Mouse (Mus musculus): Measurements from ENCODE around the gene Hid1. TPM values are rescaled to one million over a fixed set of nuclear protein-coding genes. Genes with fewer than 3 reads are reported as not detected.

Gene Hid1
- polyA plus RNA-seq, 1 experiment from 2014 or later, result 67.2 TPM

DNA sequence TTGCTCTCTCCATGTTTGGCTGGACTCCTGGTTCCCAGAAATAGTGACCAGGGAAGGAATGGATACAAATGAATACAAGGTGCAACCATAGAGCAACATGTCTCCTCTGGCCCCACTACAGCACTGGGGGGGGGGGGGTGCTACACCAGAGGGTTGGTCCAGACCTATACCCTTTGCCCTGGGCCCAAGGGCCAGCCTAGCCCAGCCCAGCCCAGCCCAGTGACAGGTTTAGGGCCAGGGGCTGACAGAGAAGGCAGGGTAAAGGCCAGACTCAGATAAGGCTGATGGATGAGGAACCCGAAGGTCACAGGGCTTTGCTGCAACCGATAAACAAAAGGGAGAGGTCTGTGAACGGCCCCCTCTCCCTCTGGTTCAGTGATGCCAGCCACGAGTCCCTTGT is 17.6 kb downstream of the Hid1 start:
- 91% methylated on average over 4 of the region's 4 CpGs for WGBS
- no peaks in the 10 kb centered on the region for H3K4me1 ChIP-seq
- H3K27me3 ChIP-seq (replicated peaks), result no peaks in the 10 kb centered on the region
- no peaks in the 10 kb centered on the region for H3K9me3 ChIP-seq
- H3K4me3 ChIP-seq, result no peak overlapping the region
- no peak for ATAC-seq (replicated peaks)
- H3K27ac ChIP-seq, result no peak overlapping the region
- no peak overlapping the region for H3K4me2 ChIP-seq
- H3K9ac ChIP-seq, result no peak overlapping the region
- H3K36me3 ChIP-seq (replicated peaks), result peaks cover 21% of the 10 kb centered on the region

DNA sequence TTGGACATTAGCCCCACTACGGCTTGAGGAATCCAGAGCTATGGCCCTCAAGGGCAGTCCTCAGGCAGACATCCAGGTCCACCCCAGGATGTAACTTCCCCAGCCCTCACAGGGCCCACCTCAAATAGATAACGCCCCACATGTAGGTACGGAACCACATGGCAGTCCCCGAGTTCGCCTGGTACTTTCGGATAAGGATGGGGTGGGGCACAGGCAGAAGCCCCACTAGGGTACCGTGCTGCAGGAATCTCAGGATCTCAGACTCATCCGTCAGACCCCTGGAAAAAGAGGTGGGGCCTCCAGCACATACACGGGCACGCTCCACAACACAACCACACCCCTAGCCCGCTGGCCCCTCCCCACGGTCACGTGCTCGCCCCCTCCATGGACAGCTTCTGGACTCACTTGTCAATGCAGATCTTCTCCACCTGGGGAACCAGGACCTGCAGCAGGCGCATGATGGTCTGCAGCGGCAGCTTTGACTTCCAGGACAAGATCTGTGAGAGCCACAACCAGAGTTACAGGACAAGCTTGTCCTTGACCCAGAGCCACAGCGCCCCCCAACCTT is 18.8 kb downstream of the Hid1 start:
- H3K9ac ChIP-seq, result no peak overlapping the region
- H3K4me3 ChIP-seq, result no peak overlapping the region
- WGBS, result 61% methylated on average over 17 of the region's 17 CpGs
- H3K27me3 ChIP-seq (replicated peaks), result 0 out of 2 replicates have a peak, but pooled peaks cover 3% of the 10 kb centered on the region
- H3K36me3 ChIP-seq (replicated peaks), result peaks cover 21% of the 10 kb centered on the region
- no peak overlapping the region for H3K4me2 ChIP-seq
- H3K4me1 ChIP-seq, result no peaks in the 10 kb centered on the region
- no peak overlapping the region for H3K27ac ChIP-seq
- no peaks in the 10 kb centered on the region for H3K9me3 ChIP-seq
- ATAC-seq (replicated peaks), result no peak

DNA sequence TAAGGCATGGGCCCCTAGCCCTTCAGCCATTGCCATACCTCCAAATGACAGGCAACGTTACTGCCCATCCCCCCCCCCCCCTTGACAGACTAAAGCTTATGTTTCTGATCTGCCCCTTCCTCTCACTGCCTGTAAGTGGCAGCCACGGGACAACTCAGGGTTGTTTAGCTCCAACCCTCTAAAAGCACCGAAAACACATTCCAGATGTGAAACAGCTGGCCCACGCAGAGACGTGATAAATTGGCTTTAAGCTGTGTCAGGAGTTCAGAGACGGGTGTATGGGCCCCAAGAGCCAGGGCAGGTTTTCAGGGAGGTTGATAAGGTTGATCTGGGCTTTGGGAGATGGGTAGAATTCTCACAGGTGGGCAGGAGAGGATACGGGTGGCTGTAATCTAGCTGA is 22.0 kb downstream of the Hid1 start:
- Histone ChIP-seq H3K36me3 (replicated peaks) (no peaks in the 10 kb centered on the region; the same call in 1 of the 2 replicates), H3K9ac (no peak overlapping the region), H3K9me3 (no peaks in the 10 kb centered on the region), H3K4me1 (no peaks in the 10 kb centered on the region), H3K4me2 (no peak overlapping the region), H3K27ac (no peak overlapping the region), H3K4me3 (no peak overlapping the region), H3K27me3 (replicated peaks) (0 out of 2 replicates have a peak, but pooled peaks cover 4% of the 10 kb centered on the region)
- 55% methylated on average over 7 of the region's 7 CpGs for WGBS
- no peak for ATAC-seq (replicated peaks)

DNA sequence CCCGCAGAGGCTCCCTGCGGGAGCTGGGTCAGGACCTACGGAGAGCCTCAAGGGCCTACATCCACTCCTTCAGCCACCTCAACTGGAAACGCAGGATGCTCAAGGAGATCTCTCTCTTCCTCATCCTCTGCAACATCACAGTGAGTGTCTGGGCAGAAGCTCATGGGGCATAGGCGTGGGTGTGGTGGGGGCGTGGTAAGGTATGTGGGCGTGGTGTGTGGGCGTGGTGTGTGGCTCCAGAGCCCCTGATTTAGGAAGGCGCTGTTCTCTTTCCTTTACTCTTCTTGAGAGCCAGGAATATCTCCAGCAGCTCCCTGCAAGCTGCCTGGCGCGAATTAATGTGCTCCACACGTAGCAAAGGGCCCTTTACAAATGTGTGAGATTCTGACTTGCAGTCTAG is 22.6 kb downstream of the Hid1 start:
- H3K4me1 ChIP-seq, result no peaks in the 10 kb centered on the region
- WGBS, result 13% methylated on average over 12 of the region's 12 CpGs
- H3K4me2 ChIP-seq, result no peak overlapping the region
- no peak overlapping the region for H3K4me3 ChIP-seq
- ATAC-seq (replicated peaks), result no peak
- no peak overlapping the region for H3K9ac ChIP-seq
- H3K27ac ChIP-seq, result no peak overlapping the region
- no peaks in the 10 kb centered on the region; the same call in 1 of the 2 replicates for H3K36me3 ChIP-seq (replicated peaks)
- no peaks in the 10 kb centered on the region for H3K9me3 ChIP-seq
- H3K27me3 ChIP-seq (replicated peaks), result 0 out of 2 replicates have a peak, but pooled peaks cover 6% of the 10 kb centered on the region

GRCm38 (mm10) chr11:115341866-115342265 is 25.7 kb downstream of the Hid1 start:
- no peaks in the 10 kb centered on the region for H3K36me3 ChIP-seq (replicated peaks)
- no peak for ATAC-seq (replicated peaks)
- WGBS, result 71% methylated on average over 6 of the region's 6 CpGs

GRCm38 (mm10) chr11:115341246-115341645 is 26.3 kb downstream of the Hid1 start:
- WGBS, result 68% methylated on average over 2 of the region's 2 CpGs
- H3K9ac ChIP-seq, result no peak overlapping the region
- peaks cover 7% of the 10 kb centered on the region; the same call in 1 of the 2 replicates for H3K27me3 ChIP-seq (replicated peaks)
- H3K4me2 ChIP-seq, result no peak overlapping the region
- no peak for ATAC-seq (replicated peaks)
- H3K4me1 ChIP-seq, result no peaks in the 10 kb centered on the region
- H3K36me3 ChIP-seq (replicated peaks), result no peaks in the 10 kb centered on the region
- H3K27ac ChIP-seq, result no peak overlapping the region
- H3K9me3 ChIP-seq, result no peaks in the 10 kb centered on the region
- no peak overlapping the region for H3K4me3 ChIP-seq

More at GRCm38 (mm10) chr11:115341866-115342265, 25.7 kb downstream of the Hid1 start:
- Histone ChIP-seq H3K4me1 (no peaks in the 10 kb centered on the region), H3K9ac (no peak overlapping the region), H3K9me3 (no peaks in the 10 kb centered on the region), H3K4me2 (no peak overlapping the region), H3K27me3 (replicated peaks) (peaks cover 6% of the 10 kb centered on the region; the same call in 1 of the 2 replicates), H3K27ac (no peak overlapping the region), H3K4me3 (no peak overlapping the region)

DNA sequence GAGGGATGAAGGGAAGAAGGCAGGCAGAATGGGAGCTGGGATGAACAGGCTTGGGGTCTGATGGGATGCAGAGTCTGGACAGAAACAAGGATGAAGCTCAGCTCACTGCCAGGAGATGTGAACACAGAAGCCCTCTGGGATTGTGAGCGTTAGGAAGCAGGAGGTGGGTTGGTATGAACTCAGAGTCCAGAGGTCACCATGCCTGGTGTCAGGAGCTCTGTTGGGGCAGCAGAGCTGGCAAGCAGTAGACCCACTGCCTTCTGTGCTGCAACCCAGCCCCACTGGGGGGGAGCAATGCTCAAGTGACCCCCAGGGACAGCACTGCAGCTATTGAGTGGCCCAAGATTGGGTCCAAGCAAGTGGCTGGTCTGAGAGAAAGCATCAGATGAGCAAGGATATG is 29.7 kb downstream of the Hid1 start:
- no peak for ATAC-seq (replicated peaks)
- no peak overlapping the region for H3K4me2 ChIP-seq
- H3K9me3 ChIP-seq, result no peaks in the 10 kb centered on the region
- H3K4me3 ChIP-seq, result no peak overlapping the region
- H3K4me1 ChIP-seq, result peaks cover 9% of the 10 kb centered on the region
- 56% methylated on average over 1 of the region's 1 CpGs for WGBS
- no peak overlapping the region for H3K27ac ChIP-seq
- H3K9ac ChIP-seq, result no peak overlapping the region
- no peaks in the 10 kb centered on the region for H3K36me3 ChIP-seq (replicated peaks)
- peaks cover 20% of the 10 kb centered on the region for H3K27me3 ChIP-seq (replicated peaks)

DNA sequence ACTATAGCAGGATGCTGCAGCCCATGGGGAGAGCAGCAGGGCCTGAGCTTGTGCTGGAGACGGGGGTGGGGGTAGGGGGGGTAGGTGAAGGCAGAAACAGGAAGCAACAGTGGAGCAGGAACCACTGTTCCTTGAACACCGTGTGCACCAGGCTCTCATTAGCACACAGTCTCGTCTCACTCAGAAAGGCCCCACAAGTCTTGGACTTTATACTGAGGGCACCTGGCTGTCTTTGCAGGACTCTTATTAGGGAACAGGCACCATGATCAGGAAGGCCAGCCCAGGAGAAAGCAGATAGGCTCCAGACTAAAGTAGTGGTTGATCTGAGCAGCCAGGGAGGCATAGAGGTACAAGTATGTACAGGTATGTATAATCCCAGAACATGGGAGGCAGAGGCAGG is 30.2 kb downstream of the Hid1 start:
- 71% methylated on average over 3 of the region's 3 CpGs for WGBS
- no peak for ATAC-seq (replicated peaks)
- peaks cover 20% of the 10 kb centered on the region for H3K27me3 ChIP-seq (replicated peaks)

DNA sequence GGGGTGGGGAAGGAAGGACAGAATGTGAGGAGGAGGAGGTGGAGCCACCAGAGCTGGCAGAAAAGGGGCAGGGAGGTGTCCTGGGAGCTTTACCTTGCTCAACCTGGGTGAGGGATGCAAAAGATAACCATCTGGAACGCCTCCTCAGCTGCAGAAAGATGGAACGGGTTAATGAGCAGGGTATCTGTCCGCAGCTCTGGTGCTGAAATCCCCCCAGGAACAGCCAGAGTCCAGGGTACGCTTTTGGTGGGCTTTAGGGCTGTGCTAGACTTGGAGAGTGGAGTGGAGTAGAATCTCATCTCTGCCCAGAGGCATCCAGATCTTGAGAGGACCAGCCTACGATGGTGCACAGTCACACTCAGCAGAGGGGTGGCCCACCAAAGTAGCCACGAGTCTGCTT is 31.4 kb downstream of the Hid1 start:
- Histone ChIP-seq H3K9me3 (no peaks in the 10 kb centered on the region), H3K27me3 (replicated peaks) (peaks cover 20% of the 10 kb centered on the region), H3K4me2 (no peak overlapping the region), H3K27ac (no peak overlapping the region), H3K36me3 (replicated peaks) (no peaks in the 10 kb centered on the region), H3K4me3 (no peak overlapping the region), H3K9ac (no peak overlapping the region), H3K4me1 (peaks cover 9% of the 10 kb centered on the region)
- 20% methylated on average over 6 of the region's 6 CpGs for WGBS
- no peak for ATAC-seq (replicated peaks)

More for the DNA sequence above, 30.2 kb downstream of the Hid1 start:
- Histone ChIP-seq H3K27ac (no peak overlapping the region), H3K9ac (no peak overlapping the region), H3K36me3 (replicated peaks) (no peaks in the 10 kb centered on the region), H3K4me3 (no peak overlapping the region), H3K4me1 (peaks cover 9% of the 10 kb centered on the region), H3K9me3 (no peaks in the 10 kb centered on the region), H3K4me2 (no peak overlapping the region)

DNA sequence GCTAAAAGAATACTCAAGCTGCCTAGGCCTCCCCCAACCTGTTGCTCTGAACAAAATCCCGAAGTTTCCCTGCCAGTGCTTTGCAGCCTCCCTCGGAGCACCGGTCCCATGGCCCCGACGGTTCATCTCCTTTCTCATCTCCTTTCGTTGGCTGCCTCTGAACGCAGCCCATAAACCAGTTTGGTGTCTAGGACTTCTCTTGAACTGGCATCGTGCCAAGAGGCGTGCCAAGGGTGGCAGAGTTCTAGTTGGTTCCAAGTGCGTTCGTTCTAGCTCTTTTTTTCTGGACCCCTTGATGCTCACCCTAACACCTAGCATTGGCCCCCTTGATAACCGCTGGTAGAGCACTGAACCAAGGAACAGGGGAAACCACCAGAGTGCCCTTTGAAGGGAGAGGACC is 32.3 kb downstream of the Hid1 start:
- Histone ChIP-seq H3K36me3 (replicated peaks) (no peaks in the 10 kb centered on the region), H3K9ac (no peak overlapping the region), H3K9me3 (no peaks in the 10 kb centered on the region), H3K4me1 (peaks cover 9% of the 10 kb centered on the region), H3K27me3 (replicated peaks) (peaks cover 17% of the 10 kb centered on the region), H3K27ac (no peak overlapping the region), H3K4me2 (no peak overlapping the region), H3K4me3 (no peak overlapping the region)
- WGBS, result 52% methylated on average over 12 of the region's 12 CpGs
- no peak for ATAC-seq (replicated peaks)

DNA sequence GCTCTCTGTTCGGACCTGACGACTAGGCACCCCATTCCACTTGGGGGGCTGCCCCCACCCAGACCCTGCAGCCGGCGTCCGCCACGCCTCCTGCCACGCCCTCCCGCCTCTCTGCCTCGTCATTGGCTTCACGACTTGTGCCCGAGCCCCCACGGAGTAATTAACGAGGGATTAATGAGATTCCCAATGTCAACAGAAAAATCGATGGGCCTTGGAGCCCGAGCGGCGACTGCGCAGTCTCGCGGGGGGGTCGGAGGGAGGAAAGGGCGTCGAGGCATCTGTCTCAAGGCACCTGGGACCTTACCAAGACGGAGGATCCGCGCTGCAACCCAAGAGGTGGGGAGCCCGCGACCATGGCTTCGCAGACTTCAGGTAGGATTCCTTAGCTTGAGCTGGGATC is 33.0 kb downstream of the Hid1 start, which contains the start of gene Otop3:
Otop3 (plus strand) TSS at position 201 of the 400 bp plus-strand sequence.
- H3K9ac ChIP-seq, result peak within 1 kb of the TSS; percentile 31; the same call in 1 of the 2 replicates
- H3K27ac ChIP-seq, result no peak within 1 kb of the TSS
- H3K27me3 ChIP-seq (replicated peaks), result peaks cover 17% of the 10 kb centered on the region
- no peak for ATAC-seq (replicated peaks)
- 3% methylated on average over 29 of the region's 29 CpGs for WGBS
- H3K36me3 ChIP-seq (replicated peaks), result no peaks in the 10 kb centered on the region
- H3K4me2 ChIP-seq, result peak within 1 kb of the TSS; percentile 68
- H3K4me1 ChIP-seq, result peaks cover 9% of the 10 kb centered on the region
- H3K4me3 ChIP-seq, result peak within 1 kb of the TSS; percentile 34
- H3K9me3 ChIP-seq, result no peaks in the 10 kb centered on the region

DNA sequence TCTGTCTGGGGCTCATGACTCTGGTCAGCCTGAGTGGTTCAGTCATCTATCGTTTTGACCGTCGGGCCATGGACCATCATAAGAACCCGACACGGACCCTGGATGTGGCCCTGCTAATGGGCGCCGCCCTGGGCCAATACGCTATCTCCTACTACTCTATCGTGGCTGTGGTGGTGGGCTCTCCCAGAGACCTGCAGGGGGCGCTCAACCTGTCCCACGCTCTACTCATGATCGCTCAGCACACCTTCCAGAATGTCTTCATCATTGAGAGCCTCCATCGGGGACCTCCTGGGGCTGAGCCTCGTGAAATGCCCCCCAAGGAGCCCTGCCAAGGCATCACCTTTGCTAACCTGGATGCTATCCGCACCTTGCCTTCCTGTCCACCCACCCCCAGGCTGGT is 38.2 kb downstream of the Hid1 start:
- Histone ChIP-seq H3K9me3 (no peaks in the 10 kb centered on the region), H3K4me3 (no peak overlapping the region), H3K27me3 (replicated peaks) (peaks cover 11% of the 10 kb centered on the region), H3K9ac (no peak overlapping the region), H3K27ac (no peak overlapping the region), H3K36me3 (replicated peaks) (no peaks in the 10 kb centered on the region), H3K4me2 (no peak overlapping the region), H3K4me1 (peaks cover 2% of the 10 kb centered on the region)
- no peak for ATAC-seq (replicated peaks)
- 73% methylated on average over 15 of the region's 15 CpGs for WGBS

DNA sequence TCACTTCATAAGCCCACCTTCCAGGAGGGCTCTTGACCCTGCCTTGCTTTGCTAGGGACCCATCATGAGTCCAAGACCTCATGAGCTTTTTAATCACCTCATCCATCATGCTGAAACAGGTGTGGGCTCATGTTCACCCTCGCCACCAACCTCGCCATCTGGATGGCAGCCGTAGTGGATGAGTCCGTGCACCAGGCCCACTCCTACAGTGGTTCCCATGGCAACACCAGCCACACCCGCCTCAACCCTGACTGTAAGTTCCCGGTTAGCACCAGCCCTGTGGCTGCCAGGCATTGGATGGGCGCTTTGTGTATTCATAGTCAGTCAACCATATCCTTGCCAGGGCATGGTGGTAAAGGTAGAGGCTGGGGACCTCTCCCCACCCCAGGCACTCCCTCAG is 40.8 kb downstream of the Hid1 start:
- H3K9me3 ChIP-seq, result no peaks in the 10 kb centered on the region
- H3K4me1 ChIP-seq, result peaks cover 17% of the 10 kb centered on the region
- H3K4me2 ChIP-seq, result no peak overlapping the region
- H3K27ac ChIP-seq, result no peak overlapping the region
- WGBS, result 72% methylated on average over 7 of the region's 7 CpGs
- no peak overlapping the region for H3K4me3 ChIP-seq
- no peak overlapping the region for H3K9ac ChIP-seq
- no peak for ATAC-seq (replicated peaks)
- H3K36me3 ChIP-seq (replicated peaks), result no peaks in the 10 kb centered on the region
- peaks cover 33% of the 10 kb centered on the region for H3K27me3 ChIP-seq (replicated peaks)

Data from midbrain, embryonic 15.5 days (tissue).